Mouse (Mus musculus): Measurements from ENCODE around the gene Rimbp3. TPM values are rescaled to one million over a fixed set of nuclear protein-coding genes. Genes with fewer than 3 reads are reported as not detected.
"Not testable (repeated sequence)": the region's sequence is repeated elsewhere in the genome, so short reads cannot be mapped to it uniquely, and the experiment has no call there.

The Rimbp3 gene
- total RNA-seq, 4 experiments from 2014 or later: 0.09 to 0.14 TPM; not detected in 2

DNA sequence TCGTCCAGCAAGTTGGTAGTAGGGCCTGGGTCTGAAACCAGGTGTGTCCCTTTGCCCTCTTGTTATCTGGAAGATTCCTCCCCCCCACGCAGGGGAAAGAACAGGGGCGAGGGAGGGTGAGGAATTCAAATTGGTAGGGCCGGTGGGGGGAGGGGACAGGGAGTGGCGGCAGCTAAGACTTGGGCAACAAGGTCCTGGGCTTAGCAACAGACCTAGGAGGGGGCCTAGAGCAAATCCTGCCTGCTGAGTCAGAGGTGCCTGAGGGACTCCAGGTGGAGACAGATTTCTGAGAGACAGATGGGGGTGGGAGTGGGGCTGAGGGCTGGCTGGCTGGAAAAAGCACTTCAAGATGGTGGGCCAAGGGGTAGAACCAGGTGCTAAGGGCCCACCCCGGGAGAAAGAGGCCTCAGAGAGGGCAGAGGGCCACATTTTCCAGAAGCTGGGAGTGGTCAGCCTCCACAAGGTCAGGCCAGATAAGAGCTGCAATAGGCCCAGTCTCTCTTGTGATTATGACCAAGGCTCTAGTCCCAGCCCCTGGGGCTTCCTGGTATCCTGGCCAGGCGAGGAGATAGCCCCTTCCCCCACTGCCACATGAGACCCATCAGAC is 11.8 kb downstream of the Rimbp3 start:
- no peak for DNase-seq

DNA sequence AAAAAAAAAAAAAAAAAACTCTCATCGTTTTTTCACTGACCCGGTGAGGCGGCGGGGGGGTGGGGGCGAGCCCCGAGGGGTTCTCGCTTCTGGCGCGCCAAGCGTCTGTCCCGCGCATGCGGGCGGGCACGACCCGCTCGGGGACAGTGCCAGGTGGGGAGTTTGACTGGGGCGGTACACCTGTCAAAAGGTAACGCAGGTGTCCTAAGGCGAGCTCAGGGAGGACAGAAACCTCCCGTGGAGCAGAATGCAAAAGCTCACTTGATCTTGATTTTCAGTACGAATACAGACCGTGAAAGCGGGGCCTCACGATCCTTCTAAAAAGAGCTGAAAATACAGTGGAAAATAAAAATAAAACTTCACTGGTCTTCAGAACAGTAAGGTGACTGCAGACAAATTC is 13.8 kb downstream of the Rimbp3 start:
- peak; percentile 83 for DNase-seq

DNA sequence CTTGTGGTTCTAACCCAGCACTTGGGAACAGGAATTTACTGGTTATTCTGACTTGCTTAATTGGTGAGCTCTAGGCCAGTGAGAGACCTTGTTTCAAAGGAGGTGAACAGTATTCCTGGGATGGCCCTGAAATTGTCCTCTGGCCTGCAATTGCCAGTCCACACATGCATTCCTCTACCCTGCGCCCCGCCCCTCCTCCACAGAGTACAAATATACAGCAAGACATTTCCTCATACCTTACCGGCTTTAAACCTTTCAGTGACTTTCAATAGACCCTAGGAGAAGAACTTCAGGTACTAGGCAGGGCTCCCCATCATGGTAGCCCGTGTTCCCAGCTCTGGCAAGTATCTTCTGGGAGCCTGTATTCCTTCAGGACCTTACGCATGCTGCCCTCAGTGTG is 17.2 kb downstream of the Rimbp3 start:
- no peak for DNase-seq

DNA sequence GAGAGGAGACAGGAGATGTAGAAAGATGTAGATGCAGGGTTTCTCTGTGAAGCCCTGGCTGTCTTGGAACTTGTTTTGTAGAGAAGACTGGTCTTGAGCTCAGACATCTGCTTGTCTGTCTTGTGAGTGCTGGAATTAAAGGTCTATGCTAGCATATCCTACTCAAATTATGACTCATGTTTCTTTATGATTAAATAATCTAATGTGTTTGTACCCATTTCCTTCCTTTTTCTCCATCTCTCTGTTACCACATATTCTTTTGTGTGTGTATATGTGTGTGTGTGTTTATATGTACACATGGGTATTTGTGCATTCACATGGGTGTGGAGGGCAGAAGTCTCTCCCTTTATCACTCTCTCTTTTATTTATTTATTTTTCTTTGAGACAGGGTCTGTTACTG is 18.1 kb downstream of the Rimbp3 start:
- DNase-seq: no peak

DNA sequence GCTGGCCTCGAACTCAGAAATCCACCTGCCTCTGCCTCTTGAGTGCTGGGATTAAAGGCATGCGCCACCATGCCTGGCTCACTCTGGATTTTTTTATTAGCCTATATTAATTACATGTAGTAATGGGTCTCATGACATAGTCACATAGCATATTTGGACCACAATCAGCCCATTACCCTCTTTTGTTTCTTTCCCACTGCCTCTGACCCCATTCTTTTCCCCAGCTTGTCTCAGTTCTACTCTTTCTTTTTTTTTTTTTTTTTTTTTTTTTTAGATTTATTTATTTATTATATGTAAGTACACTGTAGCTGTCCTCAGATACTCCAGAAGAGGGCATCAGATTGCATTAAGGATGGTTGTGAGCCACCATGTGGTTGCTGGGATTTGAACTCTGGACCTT is 23.1 kb downstream of the Rimbp3 start:
- not testable (repeated sequence) for DNase-seq

DNA sequence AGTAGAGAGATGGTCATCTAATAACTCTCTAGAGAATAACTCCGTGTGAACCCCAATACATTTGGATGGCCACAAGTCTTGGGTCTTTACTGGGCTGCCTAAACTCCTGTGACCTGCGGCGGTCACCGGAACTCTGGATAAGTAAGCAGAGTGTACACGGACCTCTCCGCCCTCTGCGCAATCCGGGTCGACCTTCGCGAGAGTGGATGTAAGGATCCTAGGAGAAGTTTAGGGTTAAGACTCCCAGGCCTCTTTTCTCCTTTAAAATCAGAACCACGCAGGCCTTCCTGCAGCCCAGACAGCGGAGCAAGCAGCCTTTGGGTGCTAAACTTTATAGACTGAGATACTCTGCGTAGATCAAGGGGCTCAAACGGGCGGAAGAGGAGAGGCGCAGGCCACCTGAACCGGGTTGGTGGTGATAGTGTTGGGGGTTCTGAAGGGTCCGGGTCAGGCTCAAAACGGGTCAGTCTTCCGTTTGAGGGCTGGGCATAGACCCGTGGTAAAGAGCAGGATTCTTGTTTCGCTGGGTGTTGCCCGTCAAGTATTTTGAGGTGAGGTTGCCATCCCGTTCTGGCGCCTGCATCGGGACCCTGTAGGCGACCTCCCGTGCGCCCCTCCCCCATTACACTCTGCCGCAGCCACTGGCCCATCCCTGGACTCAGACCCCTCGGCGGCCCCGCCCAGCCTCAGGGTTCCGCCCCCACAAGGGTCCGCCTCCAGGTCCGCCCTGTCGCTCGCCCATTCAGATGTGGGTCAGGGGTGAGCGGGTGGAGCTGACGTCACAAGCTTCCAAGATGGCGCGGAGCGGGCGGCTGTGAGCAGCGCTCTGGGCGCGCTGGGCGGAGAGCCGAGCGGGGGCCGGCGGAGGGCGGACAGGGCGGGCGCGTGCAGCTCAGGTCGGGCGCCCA is 24.6 kb downstream of the Rimbp3 start, which contains the start of gene Hic2:
Hic2 (plus strand) TSS at position 779 of the 908 bp plus-strand sequence.
- DNase-seq: peak; percentile 95

DNA sequence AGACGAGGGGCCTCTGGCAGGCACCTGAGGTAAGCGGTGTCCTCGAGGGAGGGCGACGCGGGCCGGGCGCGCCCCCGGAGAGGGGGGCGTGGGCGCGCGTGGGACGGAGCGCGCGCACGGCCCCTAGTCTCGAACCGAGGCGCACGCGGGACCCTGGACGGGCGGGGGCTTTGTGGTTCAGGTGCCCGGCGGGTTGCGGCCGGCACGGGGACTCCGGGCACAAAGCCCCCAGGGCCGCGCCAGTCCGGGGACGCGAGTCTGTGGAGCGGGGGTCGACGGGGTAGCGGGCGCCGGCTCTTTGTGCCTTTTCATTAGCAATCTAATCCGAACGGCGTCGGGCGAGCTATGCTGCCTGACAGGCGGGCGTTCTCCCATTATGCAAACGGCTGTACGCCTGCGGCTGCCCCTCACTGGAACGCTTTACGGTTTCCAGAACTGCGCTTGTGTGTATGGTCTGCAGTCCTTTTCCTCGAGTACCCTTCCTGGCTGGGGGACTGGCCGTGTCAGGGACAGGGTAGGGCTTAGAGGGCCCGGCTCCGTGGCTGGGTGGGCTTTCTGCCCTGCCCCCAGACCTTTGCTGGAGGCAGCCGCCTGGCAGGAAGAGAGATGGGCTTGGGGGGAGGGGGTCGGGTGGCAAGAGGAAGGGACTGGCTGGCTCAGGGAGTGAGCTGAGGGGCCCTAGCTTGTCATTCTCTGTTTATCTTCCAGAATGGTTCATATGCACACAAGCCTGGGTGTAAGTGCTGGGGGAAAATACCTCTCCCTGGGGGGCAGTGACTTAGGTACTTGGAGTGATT is 25.5 kb downstream of the Rimbp3 start:
- DNase-seq: no peak

DNA sequence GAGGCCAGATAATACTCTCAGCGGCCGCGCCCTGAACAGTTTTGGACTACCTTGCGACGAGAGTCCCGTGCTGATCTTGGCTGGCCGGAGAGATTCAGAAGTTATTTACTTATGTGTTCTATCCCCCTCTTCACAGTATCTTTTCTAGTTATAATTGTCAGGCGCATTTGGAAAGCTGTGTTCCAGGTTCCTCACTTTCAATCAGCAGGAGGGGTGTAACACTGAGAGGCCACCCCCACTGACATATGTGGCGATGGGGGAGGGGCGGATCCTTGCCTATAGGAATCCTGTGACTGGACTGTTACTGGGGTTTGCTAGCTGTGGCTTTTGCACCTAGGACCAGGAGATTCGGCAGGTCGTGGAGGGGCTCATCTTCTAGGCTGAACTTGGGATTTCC is 26.1 kb downstream of the Rimbp3 start:
- DNase-seq: no peak

DNA sequence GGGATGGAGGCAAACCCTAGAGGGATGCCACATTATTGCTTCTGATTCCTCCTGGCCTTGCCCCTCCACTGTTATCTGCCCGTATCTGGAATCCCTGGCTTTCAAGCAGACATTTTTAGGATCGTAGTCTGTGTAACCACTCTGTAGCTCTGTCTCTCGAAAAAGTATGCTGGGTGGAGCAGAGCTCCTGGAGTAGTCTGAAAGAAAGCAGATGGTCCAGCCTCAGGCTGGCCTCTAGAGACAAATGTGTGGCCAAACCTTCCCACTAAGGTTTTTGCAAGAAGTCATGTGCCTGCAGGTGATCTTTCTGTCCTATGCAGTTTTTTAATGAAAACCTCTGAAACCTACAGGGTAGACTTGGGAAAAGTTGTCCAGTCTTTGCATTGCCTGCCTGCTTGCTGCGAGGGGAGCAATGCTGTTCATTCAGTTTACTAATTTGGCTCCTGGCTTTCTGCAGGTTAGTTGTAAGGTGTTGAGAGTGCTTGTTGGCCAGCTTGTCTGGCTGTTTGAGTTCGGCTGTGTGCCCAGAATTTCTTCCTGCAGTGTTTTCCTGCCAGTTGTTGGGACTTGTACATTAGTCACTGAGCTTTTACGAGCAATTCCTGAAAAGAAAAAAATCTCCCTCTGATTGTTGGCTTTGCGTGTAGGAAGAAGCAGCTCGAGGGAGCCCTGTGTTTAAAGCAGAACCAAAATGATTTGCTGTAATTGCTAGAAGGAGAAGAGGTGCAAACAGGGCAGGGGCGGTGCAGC is 26.7 kb downstream of the Rimbp3 start:
- DNase-seq: no peak

DNA sequence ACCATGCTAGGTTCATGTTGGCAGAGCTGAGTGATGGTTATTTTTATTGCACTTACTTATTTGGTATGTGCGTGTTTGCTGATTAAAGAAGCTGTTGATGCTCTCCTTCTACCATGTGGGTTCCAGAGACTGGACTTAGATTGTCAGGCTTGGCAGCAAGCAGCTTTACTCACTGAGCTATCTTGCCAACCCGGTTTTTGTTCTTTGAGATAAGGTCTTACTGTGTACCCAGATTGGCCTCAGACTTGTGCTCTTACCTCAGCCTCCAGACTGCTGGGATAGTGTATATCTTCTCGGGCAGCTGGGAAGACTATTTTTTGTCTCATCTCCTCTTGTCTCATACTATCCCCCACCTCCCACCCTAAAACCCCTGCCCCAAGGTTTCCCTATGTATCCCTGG is 29.2 kb downstream of the Rimbp3 start:
- DNase-seq: no peak

DNA sequence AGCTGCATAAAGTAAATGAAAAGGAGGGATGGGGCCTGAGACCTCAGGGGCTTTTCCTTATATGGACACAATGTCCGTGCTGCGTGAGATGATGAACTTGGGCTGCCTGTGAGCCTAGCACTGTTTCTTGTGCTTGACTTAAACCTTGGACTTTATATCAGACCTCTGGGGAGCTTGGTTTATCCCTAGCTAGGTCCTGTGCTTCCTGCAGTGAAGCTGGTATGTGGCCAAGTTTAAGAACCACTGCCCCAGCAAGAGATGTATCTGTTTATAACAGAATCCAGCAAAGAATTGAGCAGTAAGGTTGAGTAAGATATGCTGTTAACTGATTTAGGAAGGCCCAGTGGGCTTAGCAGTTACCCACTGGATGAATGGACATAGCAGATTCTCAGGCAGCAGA is 31.0 kb downstream of the Rimbp3 start:
- no peak for DNase-seq

DNA sequence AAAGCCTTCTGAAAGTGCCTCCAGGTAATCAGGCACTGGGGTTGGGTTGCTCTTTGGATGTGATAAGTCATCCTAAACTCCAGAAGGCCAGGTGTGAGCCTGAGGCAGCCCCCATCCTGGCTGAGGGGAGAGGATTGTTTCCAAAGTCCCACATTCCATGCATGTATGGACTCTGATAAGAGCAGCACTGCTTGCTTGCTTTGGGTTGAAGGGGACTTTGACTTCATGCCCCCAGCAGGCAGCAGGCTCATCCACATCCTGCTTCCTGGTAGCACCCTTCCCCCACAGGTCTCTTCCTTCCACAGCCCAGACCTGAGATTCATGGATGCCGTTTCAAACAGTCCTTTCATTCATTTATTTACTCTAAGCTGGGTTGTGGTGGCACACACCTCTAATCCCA is 35.3 kb downstream of the Rimbp3 start:
- no peak for DNase-seq

DNA sequence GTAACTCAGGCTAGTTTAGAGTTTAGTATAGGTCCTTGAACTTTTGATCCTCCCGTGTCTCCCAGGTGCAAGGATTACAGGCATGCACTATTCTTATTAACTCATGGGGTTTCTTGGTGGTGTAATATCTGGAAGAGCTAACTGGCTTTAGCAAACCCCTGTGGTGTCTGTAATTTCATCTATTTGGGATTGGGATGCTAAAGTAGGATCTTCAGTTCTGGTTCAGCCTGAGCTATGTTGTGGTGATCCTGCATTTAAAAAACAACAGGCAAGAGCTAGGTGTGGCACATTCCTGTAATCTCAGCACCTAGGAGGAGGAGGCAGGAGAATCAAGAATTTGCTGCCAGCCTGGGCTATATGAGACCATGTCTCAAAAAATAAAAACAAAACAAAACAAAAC is 36.6 kb downstream of the Rimbp3 start:
- DNase-seq: no peak

DNA sequence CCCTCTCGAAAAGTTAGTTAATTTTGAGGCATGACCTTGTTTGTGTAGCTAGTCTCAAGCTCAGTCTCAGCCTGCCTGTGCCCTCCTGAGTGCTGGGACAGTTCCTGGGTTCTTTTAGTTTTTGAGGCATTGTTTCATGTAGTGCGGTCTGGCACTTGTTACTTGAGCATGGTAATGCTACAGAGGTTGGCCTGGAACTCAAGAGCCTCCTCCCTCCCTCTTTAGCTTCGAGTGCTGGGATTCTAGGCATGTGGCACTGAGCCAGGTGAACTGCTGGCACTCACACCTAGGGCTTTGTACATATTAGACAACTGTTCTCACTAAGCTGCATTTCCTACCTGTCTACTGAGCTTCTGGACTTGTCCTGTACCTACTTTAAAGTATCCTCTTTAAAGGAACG is 39.3 kb downstream of the Rimbp3 start:
- no peak for DNase-seq

DNA sequence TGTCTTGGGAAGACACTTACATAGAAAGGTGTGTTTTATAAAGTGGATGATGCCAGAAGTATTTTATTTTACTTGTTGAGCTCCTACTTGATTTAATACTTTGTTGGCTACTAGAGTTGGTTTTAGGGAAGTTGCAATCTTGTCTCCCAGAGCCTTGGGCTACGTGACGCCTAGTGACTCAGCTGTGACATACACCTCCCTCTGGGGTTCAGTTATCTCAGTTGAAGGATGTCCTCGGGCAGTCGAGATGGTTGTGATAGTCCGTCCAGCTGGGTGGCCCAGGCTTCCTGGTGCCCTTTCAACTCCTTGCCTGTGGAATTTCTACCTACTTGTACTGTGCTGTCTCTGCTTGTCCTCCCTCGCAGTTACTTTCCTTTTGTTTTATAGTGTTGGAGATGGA is 40.7 kb downstream of the Rimbp3 start:
- DNase-seq: peak; percentile 74

DNA sequence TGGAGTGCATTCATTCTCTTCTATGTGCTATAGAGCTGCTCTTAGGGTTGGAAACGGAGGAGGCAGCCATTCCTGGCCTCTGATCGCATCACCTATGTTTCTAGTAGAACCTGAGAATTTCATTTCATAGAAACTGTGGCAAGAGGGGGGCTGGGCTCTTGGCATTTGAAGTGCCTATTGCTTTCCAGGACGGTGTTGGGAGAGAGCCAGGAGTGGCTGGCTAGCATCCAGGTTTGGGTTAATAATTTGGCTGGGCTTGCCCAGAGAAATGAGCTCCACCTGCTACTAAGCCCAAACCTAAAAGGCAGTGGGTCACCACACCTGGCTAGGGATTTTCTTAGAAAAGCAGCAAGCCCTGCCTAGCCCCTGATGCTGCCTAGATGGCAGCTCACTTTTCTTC is 43.1 kb downstream of the Rimbp3 start:
- peak; percentile 67 for DNase-seq

DNA sequence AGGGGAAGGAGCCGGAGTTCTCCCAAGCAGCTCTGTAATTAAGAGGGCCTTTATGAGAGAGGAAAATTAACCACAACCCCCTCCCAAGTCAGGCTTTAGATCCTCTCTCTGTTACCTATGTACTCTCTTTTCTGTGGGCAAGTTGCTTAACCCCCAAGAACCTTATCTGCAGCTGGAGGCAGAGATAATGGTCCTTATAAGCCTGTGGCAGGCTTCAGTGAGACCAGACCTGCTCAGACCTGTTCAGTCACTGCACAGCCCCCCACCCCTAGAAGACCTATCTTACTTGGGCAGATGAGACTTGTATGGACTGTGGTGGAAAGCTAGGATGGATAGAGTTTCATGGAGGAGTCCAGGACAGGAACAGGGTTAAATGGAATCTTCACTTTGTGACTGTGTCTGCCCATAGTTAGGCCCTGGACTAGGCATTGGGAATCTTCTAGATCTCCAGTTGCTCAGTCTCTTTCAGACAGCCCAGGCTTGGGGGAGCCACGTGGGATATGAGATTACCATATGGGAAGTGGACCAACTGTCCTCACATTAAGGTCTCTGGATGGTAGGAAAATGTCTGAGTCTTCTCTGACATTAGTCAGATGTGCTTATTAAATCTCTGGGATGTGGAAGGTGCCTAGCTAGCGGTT is 43.8 kb downstream of the Rimbp3 start:
- no peak for DNase-seq

DNA sequence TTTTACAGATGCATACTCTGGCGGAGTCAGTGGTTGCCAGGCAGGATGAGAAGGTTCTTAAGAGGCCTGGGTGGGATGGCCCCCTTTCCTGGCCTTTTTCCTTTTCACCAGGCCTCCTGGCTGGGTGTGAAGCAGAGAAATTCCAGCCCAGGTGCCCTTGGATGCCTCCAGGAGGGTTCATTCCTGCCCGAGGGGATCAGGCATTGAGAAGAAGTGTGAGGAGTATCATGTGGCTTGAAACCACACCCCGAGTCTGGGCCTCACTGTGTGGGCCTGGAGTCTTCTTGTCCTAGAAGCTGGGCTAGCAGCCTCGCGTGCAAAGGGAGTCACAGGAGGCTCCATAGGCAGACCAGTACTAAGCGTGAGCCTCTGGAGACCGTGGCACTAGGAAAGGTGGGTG is 44.4 kb downstream of the Rimbp3 start:
- DNase-seq: no peak

DNA sequence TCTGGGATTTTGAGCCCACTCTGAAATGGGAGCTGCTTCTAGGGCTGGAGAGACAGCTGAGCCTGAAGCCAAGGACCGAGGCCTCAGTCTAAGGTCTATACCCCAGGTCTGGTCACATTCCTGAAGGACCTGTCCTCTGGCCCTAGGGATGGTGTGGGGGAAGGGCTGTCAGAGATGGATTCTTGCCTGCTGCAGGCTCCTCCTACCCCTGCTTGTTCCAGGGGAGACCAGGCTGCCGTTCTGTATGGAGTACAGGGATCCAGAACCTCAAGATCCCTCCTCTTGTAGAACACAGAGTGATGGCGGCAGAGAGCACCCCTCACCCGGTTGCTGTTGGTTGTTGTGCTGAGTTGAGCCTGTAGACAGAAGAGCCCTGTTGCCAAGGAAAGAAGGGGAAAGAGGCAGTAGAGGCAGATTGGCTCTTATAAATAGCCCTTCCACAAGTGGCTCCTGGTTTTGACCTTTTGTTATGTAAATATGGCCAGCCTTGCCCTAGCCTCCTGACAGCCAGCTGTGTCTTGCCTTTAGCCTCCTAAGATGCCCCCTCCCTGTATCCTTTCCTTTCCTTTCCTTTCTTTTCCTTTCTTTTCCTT is 45.7 kb downstream of the Rimbp3 start:
- no peak for DNase-seq

DNA sequence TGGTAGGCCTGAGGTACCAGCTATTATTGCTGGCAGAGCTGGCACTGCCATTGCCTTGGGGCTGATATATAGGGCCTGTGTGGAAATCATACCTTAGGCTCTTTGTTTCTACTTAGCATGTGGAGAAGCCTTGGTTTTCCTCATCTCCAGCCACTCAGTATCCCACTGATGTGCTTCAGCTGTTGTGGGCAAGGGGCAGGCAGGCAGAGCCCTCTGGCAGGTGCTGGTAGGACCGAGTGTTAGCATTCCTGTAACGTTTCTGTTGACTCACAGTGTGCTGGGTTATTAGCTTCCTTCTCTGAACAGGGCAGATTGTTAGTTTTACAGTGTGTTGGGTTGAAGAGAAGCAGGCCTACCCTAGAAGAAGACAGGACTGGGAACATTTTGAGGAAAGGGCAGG is 46.9 kb downstream of the Rimbp3 start:
- DNase-seq: no peak

DNA sequence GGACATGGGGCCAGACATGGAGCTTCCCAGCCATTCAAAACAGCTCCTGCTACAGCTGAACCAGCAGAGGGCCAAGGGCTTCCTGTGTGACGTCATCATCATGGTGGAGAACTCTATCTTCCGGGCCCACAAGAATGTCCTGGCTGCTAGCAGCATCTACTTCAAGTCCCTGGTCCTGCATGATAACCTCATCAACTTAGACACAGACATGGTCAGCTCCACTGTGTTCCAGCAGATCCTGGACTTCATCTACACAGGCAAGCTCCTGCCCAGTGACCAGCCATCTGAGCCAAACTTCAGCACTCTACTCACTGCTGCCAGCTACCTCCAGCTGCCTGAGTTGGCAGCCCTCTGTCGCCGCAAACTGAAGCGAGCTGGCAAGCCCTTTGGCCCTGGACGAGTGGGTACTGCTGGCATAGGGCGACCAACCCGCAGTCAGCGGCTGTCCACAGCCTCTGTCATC is 49.0 kb downstream of the Rimbp3 start:
- DNase-seq: no peak

Measured in adrenal gland, adult 8-10 months (tissue).